Mouse (Mus musculus) kidney, embryonic 14.5 days (tissue): ENCODE results near the gene Glud1. TPM values are rescaled to one million over a fixed set of nuclear protein-coding genes. Genes with fewer than 3 reads are reported as not detected.

ENCODE experiments used
- ATAC-seq: fragments of 200-750 bp; cut with Nextera tagmentation; 2 replicates; pipeline ENCODE4 v1.8.0; 2017; ENCODE audit warnings: moderate number of reproducible peaks, mild to moderate bottlenecking, moderate TSS enrichment, moderate library complexity; ENCODE audit not compliant: low FRiP score, low TSS enrichment
- H3K27ac ChIP-seq: fragments of 300-500 bp; sonication (generic); 2 replicates; pipeline ENCODE4 v1.5.1; 2014; ENCODE audit warnings: low read depth, mild to moderate bottlenecking, low read length, moderate library complexity, mixed read lengths
- H3K27me3 ChIP-seq: fragments of 300-500 bp; sonication (generic); 2 replicates; pipeline ENCODE4 v1.6.1; 2014; ENCODE audit warnings: mild to moderate bottlenecking, low read length; ENCODE audit not compliant: control insufficient read depth, insufficient read depth
- H3K36me3 ChIP-seq: fragments of 300-500 bp; sonication (generic); 2 replicates; pipeline ENCODE4 v1.6.1; 2014; ENCODE audit warnings: low read length, mixed read lengths; ENCODE audit not compliant: control insufficient read depth, insufficient read depth
- H3K4me1 ChIP-seq: fragments of 300-500 bp; sonication (generic); 2 replicates; pipeline ENCODE4 v1.6.1; 2014; ENCODE audit warnings: low read length, mixed read lengths; ENCODE audit not compliant: control insufficient read depth, insufficient read depth
- H3K4me2 ChIP-seq: fragments of 300-500 bp; sonication (generic); replicated peaks from 2 replicates; pipeline ENCODE4 v1.6.1; 2014; ENCODE audit warnings: low read depth, mild to moderate bottlenecking, low read length
- H3K4me3 ChIP-seq: fragments of 300-500 bp; sonication (generic); 2 replicates; pipeline ENCODE4 v1.5.1; 2014; ENCODE audit warnings: mild to moderate bottlenecking, low read length
- H3K9ac ChIP-seq: fragments of 300-500 bp; sonication (generic); 2 replicates; pipeline ENCODE4 v1.6.1; 2014; ENCODE audit warnings: low read depth, mild to moderate bottlenecking, low read length, moderate library complexity
- H3K9me3 ChIP-seq: fragments of 300-500 bp; sonication (generic); 2 replicates; pipeline ENCODE4 v1.6.1; 2016; ENCODE audit warnings: low read length; ENCODE audit not compliant: control insufficient read depth
- WGBS: fragments of 180-500 bp; shearing (Covaris S2); extraction: QIAGEN DNeasy Blood & Tissue Kit; methylation state at CpG from one replicate; pipeline ENCODE4 v1.1.7; 2014; 5-methylcytosine and 5-hydroxymethylcytosine counted together
- polyA plus RNA-seq: library from polyadenylated mRNA; unstranded; fragments of >200 nt; fragmentation: Nextera tagmentation; extraction: Ambion mirVana; gene quantifications from 2 replicates; pipeline ENCODE4 v1.2.1, GENCODE M21; 2014

The Glud1 gene
- polyA plus RNA-seq, 1 experiment from 2014 or later = 112 TPM

DNA sequence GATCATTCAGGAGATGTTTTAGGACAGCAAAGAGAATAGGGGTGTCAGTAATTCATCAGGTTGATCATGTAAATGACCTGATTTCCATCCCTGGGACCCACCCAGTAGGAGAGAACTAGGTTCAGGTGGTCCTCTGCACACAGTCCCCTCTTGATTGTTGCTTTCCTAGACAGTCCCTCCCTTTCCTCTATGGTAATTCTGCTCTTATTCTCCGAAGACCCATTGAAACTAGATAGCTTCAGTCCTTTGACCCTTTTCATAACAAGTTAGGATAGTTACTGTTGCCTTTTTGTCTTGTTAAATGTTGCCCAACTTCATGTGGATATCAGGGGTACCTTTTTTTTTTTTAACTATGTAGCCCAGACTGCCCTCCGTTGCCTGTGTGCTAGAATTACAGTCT lies 5.8 kb downstream of the Glud1 start:
- no peak for ATAC-seq
- Histone ChIP-seq H3K27me3 (no peaks in the 10 kb centered on the region), H3K4me2 (no peak overlapping the region), H3K9ac (no peak overlapping the region), H3K9me3 (no peaks in the 10 kb centered on the region), H3K4me1 (peaks cover 13% of the 10 kb centered on the region; the same call in 1 of the 2 replicates), H3K27ac (no peak overlapping the region), H3K36me3 (peaks cover 15% of the 10 kb centered on the region; the same call in 1 of the 2 replicates), H3K4me3 (no peak overlapping the region)
- WGBS = 80% methylated on average over 2 of the region's 2 CpGs

DNA sequence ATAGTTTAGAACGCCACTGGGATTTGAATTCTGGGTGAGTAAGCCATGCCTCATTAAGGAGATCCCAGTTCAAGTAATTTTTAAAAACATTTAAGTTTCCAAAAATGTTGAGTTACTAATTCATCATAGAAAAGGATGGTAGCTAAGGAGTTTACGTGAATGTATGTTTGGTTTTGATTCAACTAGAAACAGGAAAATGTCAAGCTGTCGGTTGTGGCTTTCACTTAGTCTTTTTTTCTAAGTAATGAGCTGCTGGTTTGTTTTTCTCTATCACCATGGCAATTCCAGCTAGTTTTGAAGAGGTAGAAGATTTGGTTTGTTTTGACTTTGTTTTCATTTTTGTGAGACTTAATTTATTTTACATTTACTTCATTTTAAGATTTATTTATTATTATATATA lies 6.9 kb downstream of the Glud1 start:
- Histone ChIP-seq H3K4me1 (peaks cover 13% of the 10 kb centered on the region; the same call in 1 of the 2 replicates), H3K27me3 (no peaks in the 10 kb centered on the region), H3K4me2 (no peak overlapping the region), H3K27ac (no peak overlapping the region), H3K36me3 (peaks cover 19% of the 10 kb centered on the region), H3K4me3 (no peak overlapping the region), H3K9me3 (no peaks in the 10 kb centered on the region), H3K9ac (no peak overlapping the region)
- ATAC-seq = no peak
- 91% methylated on average over 3 of the region's 3 CpGs for WGBS

DNA sequence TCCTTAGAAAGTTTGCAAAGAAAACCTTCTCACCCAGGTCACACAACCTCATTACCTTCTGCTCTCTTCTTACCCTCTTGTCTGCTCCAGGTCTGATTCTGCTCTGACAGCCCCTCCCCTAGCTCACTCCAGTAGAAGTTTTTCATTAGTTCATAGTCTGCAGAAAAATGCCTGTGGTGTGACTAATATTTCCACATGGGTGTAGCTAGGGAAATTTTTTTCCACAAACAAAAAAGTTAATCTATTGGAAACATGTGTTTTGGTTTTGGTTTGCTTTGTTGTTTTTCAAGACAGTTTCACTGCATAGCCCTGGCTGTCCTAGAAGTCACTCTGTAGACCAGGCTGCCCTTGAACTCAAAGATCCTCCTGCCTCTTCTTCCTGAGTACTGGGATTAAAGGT lies 7.6 kb downstream of the Glud1 start:
- H3K4me3 ChIP-seq = no peak overlapping the region
- no peaks in the 10 kb centered on the region for H3K27me3 ChIP-seq
- H3K4me1 ChIP-seq = peaks cover 9% of the 10 kb centered on the region; the same call in 1 of the 2 replicates
- H3K9ac ChIP-seq = no peak overlapping the region
- peaks cover 21% of the 10 kb centered on the region for H3K36me3 ChIP-seq
- no peaks in the 10 kb centered on the region for H3K9me3 ChIP-seq
- no peak overlapping the region for H3K4me2 ChIP-seq
- no peak for ATAC-seq
- no peak overlapping the region for H3K27ac ChIP-seq

DNA sequence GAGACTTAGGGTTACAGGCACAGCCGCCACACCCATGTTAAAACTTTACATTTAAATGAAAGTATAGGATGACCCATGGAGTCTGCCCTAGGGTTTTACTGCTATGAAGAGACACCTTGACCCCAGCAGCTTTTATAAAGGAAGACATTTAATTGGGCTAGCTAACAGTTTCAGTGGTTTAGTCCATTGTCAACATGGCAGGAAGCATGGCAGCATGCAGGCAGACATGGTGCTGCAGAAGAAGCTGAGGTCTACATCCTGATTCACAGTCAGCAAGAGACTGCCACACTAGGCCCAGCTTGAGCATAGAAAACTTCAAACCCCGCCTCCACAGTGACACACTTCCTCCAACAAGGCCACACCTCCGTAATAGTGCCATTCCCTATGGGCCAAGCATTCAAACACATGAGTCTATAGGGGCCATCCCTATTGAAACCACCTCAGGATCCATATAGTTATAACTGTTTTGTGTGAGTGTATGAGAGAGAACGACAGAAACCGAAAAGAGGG lies 13.1 kb downstream of the Glud1 start:
- Histone ChIP-seq H3K4me2 (no peak overlapping the region), H3K4me1 (no peaks in the 10 kb centered on the region), H3K4me3 (no peak overlapping the region), H3K9ac (no peak overlapping the region), H3K27ac (no peak overlapping the region), H3K9me3 (no peaks in the 10 kb centered on the region), H3K27me3 (no peaks in the 10 kb centered on the region), H3K36me3 (peaks cover 49% of the 10 kb centered on the region)
- 96% methylated on average over 5 of the region's 5 CpGs for WGBS
- no peak for ATAC-seq

DNA sequence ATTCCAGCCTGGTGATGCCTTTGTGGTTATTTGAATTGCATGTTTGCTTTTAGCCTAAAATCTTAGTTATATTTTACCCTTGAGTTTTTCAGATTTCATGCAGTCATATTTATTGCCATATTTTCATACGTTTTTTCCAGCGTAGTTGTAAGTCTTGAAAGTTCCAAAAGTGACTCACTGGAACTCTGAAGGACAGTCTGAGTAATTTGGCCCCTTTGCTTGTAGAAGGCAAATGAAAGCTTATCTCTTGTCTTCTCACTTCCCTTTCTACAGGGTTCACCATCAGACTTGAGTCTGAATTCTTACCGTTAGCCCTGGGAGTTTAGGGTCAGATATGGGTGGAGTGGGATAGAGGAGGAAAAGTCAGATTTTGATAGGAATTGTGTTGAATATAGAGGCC lies 16.1 kb downstream of the Glud1 start:
- Histone ChIP-seq H3K4me1 (no peaks in the 10 kb centered on the region), H3K9ac (no peak overlapping the region), H3K36me3 (peaks cover 57% of the 10 kb centered on the region), H3K4me3 (no peak overlapping the region), H3K9me3 (no peaks in the 10 kb centered on the region), H3K27ac (no peak overlapping the region), H3K27me3 (no peaks in the 10 kb centered on the region), H3K4me2 (no peak overlapping the region)
- no peak for ATAC-seq
- WGBS = 88% methylated on average over 3 of the region's 3 CpGs

DNA sequence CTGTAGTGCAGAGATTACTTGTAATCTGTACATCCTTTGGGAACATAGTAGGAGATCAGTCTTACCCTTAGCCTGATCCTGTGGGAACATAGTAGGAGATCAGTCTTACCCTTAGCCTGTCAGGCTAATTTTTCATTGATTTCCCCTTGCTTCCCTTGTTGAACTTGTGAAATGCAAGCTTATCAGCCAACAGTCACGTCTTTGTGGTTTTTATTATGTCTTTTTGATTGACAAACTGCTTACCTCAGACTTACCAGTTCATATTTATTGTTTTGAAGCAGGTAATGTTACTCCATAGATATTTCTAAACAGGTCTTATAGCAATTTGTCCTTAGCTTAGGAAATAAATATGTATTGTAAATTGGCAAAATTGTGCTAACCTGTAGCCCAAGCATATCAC lies 17.1 kb downstream of the Glud1 start:
- Histone ChIP-seq H3K27ac (no peak overlapping the region), H3K36me3 (peaks cover 57% of the 10 kb centered on the region)
- 72% methylated on average over 1 of the region's 1 CpGs for WGBS

DNA sequence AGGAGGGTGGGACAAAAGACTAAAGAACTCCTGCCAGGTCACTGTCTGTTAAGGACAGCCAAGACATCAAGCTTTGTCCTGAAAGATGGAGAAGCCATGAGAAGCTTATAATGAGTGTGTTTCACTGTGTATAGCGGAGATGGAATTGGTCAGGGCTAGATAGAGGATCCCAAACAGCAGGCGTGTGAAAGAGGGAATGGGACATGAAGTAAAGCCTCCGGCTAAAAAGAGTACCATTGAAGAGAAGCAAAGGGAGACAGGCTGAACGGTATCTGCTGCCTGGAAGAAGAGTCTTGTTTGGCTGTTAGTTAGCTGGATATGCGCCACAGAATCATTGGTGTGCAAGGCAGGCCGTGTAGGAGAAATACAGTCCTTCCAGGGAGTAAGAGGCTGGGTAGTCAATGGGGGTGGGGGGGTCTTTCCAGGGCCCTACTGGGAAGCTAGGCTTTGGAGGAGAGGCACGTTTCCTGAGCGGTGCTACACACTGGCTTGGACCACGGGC lies 20.2 kb downstream of the Glud1 start:
- Histone ChIP-seq H3K36me3 (peaks cover 67% of the 10 kb centered on the region), H3K9me3 (no peaks in the 10 kb centered on the region), H3K9ac (no peak overlapping the region), H3K4me1 (no peaks in the 10 kb centered on the region), H3K4me2 (no peak overlapping the region), H3K27me3 (no peaks in the 10 kb centered on the region), H3K27ac (no peak overlapping the region), H3K4me3 (no peak overlapping the region)
- no peak for ATAC-seq
- 92% methylated on average over 9 of the region's 9 CpGs for WGBS

More for the DNA sequence above, 17.1 kb downstream of the Glud1 start:
- Histone ChIP-seq H3K9me3 (no peaks in the 10 kb centered on the region), H3K9ac (no peak overlapping the region), H3K27me3 (no peaks in the 10 kb centered on the region), H3K4me1 (no peaks in the 10 kb centered on the region), H3K4me3 (no peak overlapping the region), H3K4me2 (no peak overlapping the region)
- ATAC-seq = no peak

DNA sequence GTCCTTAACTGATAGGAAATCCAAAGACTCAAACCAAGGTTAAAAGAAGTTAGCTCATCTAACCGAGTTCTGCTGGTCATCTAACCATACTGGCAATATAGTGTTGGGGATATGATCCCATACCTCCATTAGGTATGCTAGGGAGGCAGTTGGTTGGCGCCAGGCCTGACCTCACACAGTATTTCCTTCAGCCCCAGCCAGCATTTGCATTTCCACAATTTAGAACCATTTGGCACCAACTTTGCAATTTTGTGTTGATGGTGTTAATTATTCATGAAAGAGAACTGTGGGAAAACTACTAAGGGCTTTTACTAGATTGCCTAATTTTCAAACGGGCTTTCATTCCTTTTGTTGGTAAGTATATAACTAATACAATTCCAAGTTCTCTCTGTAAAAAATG lies 21.4 kb downstream of the Glud1 start:
- Histone ChIP-seq H3K9ac (no peak overlapping the region), H3K4me3 (no peak overlapping the region), H3K27ac (no peak overlapping the region), H3K9me3 (no peaks in the 10 kb centered on the region), H3K4me1 (no peaks in the 10 kb centered on the region), H3K36me3 (peaks cover 71% of the 10 kb centered on the region), H3K27me3 (no peaks in the 10 kb centered on the region), H3K4me2 (no peak overlapping the region)
- WGBS = 95% methylated on average over 3 of the region's 3 CpGs
- ATAC-seq = no peak

DNA sequence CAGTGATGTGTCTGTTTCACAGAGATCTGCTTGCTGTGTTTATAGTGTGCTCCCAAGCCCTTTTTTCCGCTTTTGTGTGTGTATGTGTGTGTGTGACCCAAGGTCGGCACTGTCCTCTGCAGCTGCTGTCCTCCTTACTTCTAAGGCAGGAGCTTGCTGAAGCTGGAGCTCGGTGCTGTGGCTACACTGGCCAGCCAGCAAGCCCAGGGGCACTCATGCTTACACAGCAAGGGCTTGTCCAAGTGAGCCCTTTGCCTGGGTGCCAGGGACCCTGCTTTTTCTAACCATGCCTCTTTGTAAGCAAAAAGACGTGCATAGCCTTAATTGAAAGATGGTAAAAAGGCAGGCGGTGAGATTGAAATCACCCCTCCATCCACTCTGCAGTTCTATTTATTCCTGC lies 21.9 kb downstream of the Glud1 start:
- Histone ChIP-seq H3K9ac (no peak overlapping the region), H3K4me1 (no peaks in the 10 kb centered on the region), H3K4me2 (no peak overlapping the region), H3K9me3 (no peaks in the 10 kb centered on the region), H3K4me3 (no peak overlapping the region), H3K36me3 (peaks cover 77% of the 10 kb centered on the region), H3K27ac (no peak overlapping the region), H3K27me3 (no peaks in the 10 kb centered on the region)
- no peak for ATAC-seq
- WGBS = 92% methylated on average over 5 of the region's 5 CpGs
